Mouse (Mus musculus) liver, embryonic 14.5 days (tissue): ENCODE data around the gene Olfr994. TPM values are rescaled to one million over a fixed set of nuclear protein-coding genes. Genes with fewer than 3 reads are reported as not detected.

Experiments
- ATAC-seq: fragments of 200-750 bp; cut with Nextera tagmentation; 2 replicates; pipeline ENCODE4 v1.8.0; 2017; ENCODE audit warnings: moderate number of reproducible peaks, mild to moderate bottlenecking, moderate library complexity; ENCODE audit not compliant: insufficient read depth
- DNase-seq, 3 experiments: peaks; one replicate each; pipeline ENCODE4 v3.0.0-alpha.2; 2012 to 2013; ENCODE audit warnings: low read depth in 3 of 3, low spot score in 3 of 3
- H3K27ac ChIP-seq: fragments of 300-500 bp; sonication (generic); 2 replicates; pipeline ENCODE4 v1.5.1; 2014; ENCODE audit warnings: moderate library complexity, mild to moderate bottlenecking, control low read depth, inconsistent platforms
- H3K27me3 ChIP-seq: fragments of 300-500 bp; sonication (generic); 2 replicates; pipeline ENCODE4 v1.6.1; 2014; ENCODE audit warnings: mild to moderate bottlenecking, low read length, moderate library complexity; ENCODE audit not compliant: control insufficient read depth, insufficient read depth
- H3K36me3 ChIP-seq: fragments of 300-500 bp; sonication (generic); replicated peaks from 2 replicates; pipeline ENCODE4 v1.6.1; 2014; ENCODE audit warnings: low read depth; ENCODE audit not compliant: control insufficient read depth, insufficient read depth
- H3K4me1 ChIP-seq, 2 experiments: fragments of 200-500 bp in 1 of 2; fragments of 300-500 bp in 1 of 2; sonication (generic) in 1 of 2; replicated peaks; 2 replicates each; pipeline ENCODE4 v1.6.1; 2012 to 2014; ENCODE audit warnings: antibody characterized with exemption in 1 of 2, inconsistent platforms in 1 of 2, low read length in 1 of 2; ENCODE audit not compliant: control insufficient read depth in 2 of 2, insufficient read depth in 2 of 2
- H3K4me2 ChIP-seq: fragments of 300-500 bp; sonication (generic); 2 replicates; pipeline ENCODE4 v1.6.1; 2014; ENCODE audit warnings: low read depth, mild to moderate bottlenecking, control low read depth, moderate library complexity
- H3K4me3 ChIP-seq, 2 experiments: fragments of 200-500 bp in 1 of 2; fragments of 300-500 bp in 1 of 2; sonication (generic) in 1 of 2; 2 replicates each; pipeline ENCODE4 v1.5.1; 2012 to 2014; ENCODE audit warnings: low read depth in 2 of 2, low read length in 2 of 2, mild to moderate bottlenecking in 2 of 2, control low read depth in 1 of 2, inconsistent platforms in 1 of 2, moderate library complexity in 1 of 2; ENCODE audit not compliant: insufficient read depth in 1 of 2
- H3K9ac ChIP-seq: fragments of 300-500 bp; sonication (generic); replicated peaks from 2 replicates; pipeline ENCODE4 v1.6.1; 2014; ENCODE audit warnings: mild to moderate bottlenecking, control low read depth, moderate library complexity
- H3K9me3 ChIP-seq: fragments of 300-500 bp; sonication (generic); 2 replicates; pipeline ENCODE4 v1.6.1; 2016; ENCODE audit warnings: low read length, mixed read lengths; ENCODE audit not compliant: control insufficient read depth
- CTCF ChIP-seq: IDR thresholded peaks from 2 replicates; pipeline ENCODE4 v1.5.1; 2016; ENCODE audit warnings: antibody characterized with exemption, low read depth, control low read depth
- EP300 ChIP-seq: IDR thresholded peaks from 2 replicates; pipeline ENCODE4 v1.6.1; 2016; ENCODE audit warnings: antibody characterized with exemption, low read depth
- WGBS: fragments of 180-500 bp; shearing (Covaris S2); extraction: QIAGEN DNeasy Blood & Tissue Kit; methylation state at CpG from one replicate; pipeline ENCODE4 v1.1.7; 2014; ENCODE audit not compliant: insufficient replicate concordance; 5-methylcytosine and 5-hydroxymethylcytosine counted together
- polyA plus RNA-seq, 2 experiments: library from polyadenylated mRNA; depleted of rRNA in 1 of 2; stranded (reverse) in 1 of 2; unstranded in 1 of 2; fragments of >200 nt; fragmentation: Nextera tagmentation in 1 of 2; extraction: Ambion mirVana in 1 of 2; gene quantifications; 2 replicates each; pipeline versions ENCODE4 v1.2.1 to v1.2.3; 2012 to 2014

The Olfr994 gene
- polyA plus RNA-seq, 2 experiments = not detected

- H3K4me1 ChIP-seq = no peaks in the 10 kb centered on the region
- H3K27ac ChIP-seq = no peak within 1 kb of the TSS
- ATAC-seq = no peak
- H3K9ac ChIP-seq = no peak within 1 kb of the TSS
- H3K27me3 ChIP-seq = no peaks in the 10 kb centered on the region
- no peak within 1 kb of the TSS for H3K4me3 ChIP-seq
- H3K36me3 ChIP-seq = no peaks in the 10 kb centered on the region
- no peaks in the 10 kb centered on the region for H3K9me3 ChIP-seq
- no peak for DNase-seq
- TF ChIP-seq EP300 = no peak
- TF ChIP-seq CTCF = no peak
- no peak within 1 kb of the TSS for H3K4me2 ChIP-seq
Observed at GRCm38 (mm10) chr2:85414777-85415176, 21.5 kb downstream of the Olfr994 start, which contains the start of gene Olfr993. Gene Olfr993, minus strand, starts transcription at chr2:85414877.

- Histone ChIP-seq H3K4me1 (no peaks in the 10 kb centered on the region), H3K9ac (no peak within 1 kb of the TSS), H3K4me2 (no peak within 1 kb of the TSS), H3K36me3 (no peaks in the 10 kb centered on the region), H3K27me3 (no peaks in the 10 kb centered on the region), H3K9me3 (no peaks in the 10 kb centered on the region), H3K27ac (no peak within 1 kb of the TSS), H3K4me3 (no peak within 1 kb of the TSS)
- whole genome bisulfite sequencing = 27% methylated on average over 2 of the region's 2 CpGs
- DNase-seq (no peak), ATAC-seq (no peak)
- TF ChIP-seq CTCF (no peak), EP300 (no peak)
Observed at GRCm38 (mm10) chr2:85409369-85409768, 26.9 kb downstream of the Olfr994 start, which contains the start of gene Olfr992. Gene Olfr992, minus strand, starts transcription at chr2:85409469.

Other genes with a start within 250 kb of the Olfr994 start
- gene Lrrc55, start 239.3 kb downstream of the Olfr994 start, polyA plus RNA-seq (2012; rRNA removed) = 0.08 TPM in 2 replicates
- 0.04 TPM in 1 of 2 replicates, not detected in the other for gene Lrrc55, start 239.3 kb downstream of the Olfr994 start, polyA plus RNA-seq (2014; fragmentation: Nextera tagmentation; extraction: Ambion mirVana)
- gene Olfr987, start 97.1 kb downstream of the Olfr994 start, polyA plus RNA-seq (2012; rRNA removed) = not detected in 2 replicates
- not detected in 2 replicates for gene Olfr987, start 97.1 kb downstream of the Olfr994 start, polyA plus RNA-seq (2014; fragmentation: Nextera tagmentation; extraction: Ambion mirVana)
- gene Olfr988, start 73.2 kb downstream of the Olfr994 start, polyA plus RNA-seq (2012; rRNA removed) = not detected in 2 replicates
- gene Olfr988, start 73.2 kb downstream of the Olfr994 start, polyA plus RNA-seq (2014; fragmentation: Nextera tagmentation; extraction: Ambion mirVana) = not detected in 2 replicates
- not detected in 2 replicates for gene Olfr992, start 27.0 kb downstream of the Olfr994 start, polyA plus RNA-seq (2012; rRNA removed)
- not detected in 2 replicates for gene Olfr992, start 27.0 kb downstream of the Olfr994 start, polyA plus RNA-seq (2014; fragmentation: Nextera tagmentation; extraction: Ambion mirVana)
- not detected in 2 replicates for gene Olfr993, start 21.6 kb downstream of the Olfr994 start, polyA plus RNA-seq (2012; rRNA removed)
- gene Olfr993, start 21.6 kb downstream of the Olfr994 start, polyA plus RNA-seq (2014; fragmentation: Nextera tagmentation; extraction: Ambion mirVana) = not detected in 2 replicates
- gene Olfr995, start 7.2 kb upstream of the Olfr994 start, polyA plus RNA-seq (2012; rRNA removed) = not detected in 2 replicates
- gene Olfr995, start 7.2 kb upstream of the Olfr994 start, polyA plus RNA-seq (2014; fragmentation: Nextera tagmentation; extraction: Ambion mirVana) = not detected in 2 replicates
- not detected in 2 replicates for gene 4833423E24Rik, start 82.6 kb upstream of the Olfr994 start, polyA plus RNA-seq (2012; rRNA removed)
- gene 4833423E24Rik, start 82.6 kb upstream of the Olfr994 start, polyA plus RNA-seq (2014; fragmentation: Nextera tagmentation; extraction: Ambion mirVana) = not detected in 2 replicates
- not detected in 2 replicates for gene Olfr996, start 142.8 kb upstream of the Olfr994 start, polyA plus RNA-seq (2012; rRNA removed)
- gene Olfr996, start 142.8 kb upstream of the Olfr994 start, polyA plus RNA-seq (2014; fragmentation: Nextera tagmentation; extraction: Ambion mirVana) = not detected in 2 replicates
- not detected in 2 replicates for gene Olfr998, start 152.5 kb upstream of the Olfr994 start, polyA plus RNA-seq (2012; rRNA removed)
- gene Olfr998, start 152.5 kb upstream of the Olfr994 start, polyA plus RNA-seq (2014; fragmentation: Nextera tagmentation; extraction: Ambion mirVana) = not detected in 2 replicates
- gene Olfr1000, start 175.5 kb upstream of the Olfr994 start, polyA plus RNA-seq (2012; rRNA removed) = not detected in 2 replicates
- gene Olfr1000, start 175.5 kb upstream of the Olfr994 start, polyA plus RNA-seq (2014; fragmentation: Nextera tagmentation; extraction: Ambion mirVana) = not detected in 2 replicates
- not detected in 2 replicates for gene Olfr1002, start 214.3 kb upstream of the Olfr994 start, polyA plus RNA-seq (2012; rRNA removed)
- not detected in 2 replicates for gene Olfr1002, start 214.3 kb upstream of the Olfr994 start, polyA plus RNA-seq (2014; fragmentation: Nextera tagmentation; extraction: Ambion mirVana)
- gene Olfr154, start 228.0 kb upstream of the Olfr994 start, polyA plus RNA-seq (2012; rRNA removed) = not detected in 2 replicates
- not detected in 2 replicates for gene Olfr154, start 228.0 kb upstream of the Olfr994 start, polyA plus RNA-seq (2014; fragmentation: Nextera tagmentation; extraction: Ambion mirVana)
- not detected in 2 replicates for gene Olfr1006, start 242.3 kb upstream of the Olfr994 start, polyA plus RNA-seq (2012; rRNA removed)
- not detected in 2 replicates for gene Olfr1006, start 242.3 kb upstream of the Olfr994 start, polyA plus RNA-seq (2014; fragmentation: Nextera tagmentation; extraction: Ambion mirVana)